Comparison of ENCODE assay signal across 8 mouse cellular contexts in the genomic region with DNA sequence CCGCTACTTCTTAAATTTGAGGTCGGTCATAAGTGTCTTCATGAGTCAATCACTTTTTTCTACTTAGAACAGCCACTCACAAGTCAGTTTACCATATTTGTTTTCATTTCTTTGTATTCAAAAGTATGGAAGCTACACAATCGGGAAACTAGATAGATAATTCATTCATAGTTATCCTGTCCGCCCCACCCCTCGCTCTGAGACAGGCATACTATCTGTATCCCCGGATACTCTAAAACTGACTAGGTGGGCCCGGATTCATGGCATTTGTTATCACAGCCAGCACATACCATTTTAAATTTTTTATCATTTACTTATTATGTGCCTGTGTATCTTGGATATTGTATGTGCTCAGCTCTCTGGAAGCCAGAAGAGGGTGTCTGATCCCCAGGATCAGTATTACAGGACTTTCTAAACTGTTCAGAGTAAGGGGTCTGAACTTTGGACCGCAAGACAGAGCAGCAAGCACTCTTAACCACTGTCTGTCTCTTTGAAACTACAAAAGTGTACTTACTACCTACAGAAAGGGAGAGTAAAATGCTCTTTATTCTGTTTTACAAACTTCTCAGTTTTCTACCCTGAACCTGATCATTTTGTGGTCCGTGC. TPM values are rescaled to one million over a fixed set of nuclear protein-coding genes. Genes with fewer than 3 reads are reported as not detected.
DNase-seq lines count a peak whose midpoint lies in the region; ATAC-seq and TF ChIP-seq lines count a peak whose summit lies in the region.

No protein-coding gene starts in this region.

- H3K36me3 ChIP-seq in kidney, adult 2 months (ENCODE audit: control insufficient read depth, insufficient read depth, low read length), result no peaks in the 10 kb centered on the region
- H3K36me3 ChIP-seq in hindbrain, postnatal 0 days (ENCODE audit: insufficient read depth, low read length), result no peaks in the 10 kb centered on the region
- peaks cover 9% of the 10 kb centered on the region for H3K36me3 ChIP-seq in midbrain, embryonic 14.5 days (ENCODE audit: control insufficient read depth, insufficient read depth, low read length)

- peak; percentile 56 for DNase-seq in kidney, adult 2 months
- DNase-seq in kidney, adult 18-20 months, result no peak
- no peak for DNase-seq in hindbrain, postnatal 0 days (ENCODE audit: low spot score)
- no peak for DNase-seq in midbrain, embryonic 14.5 days
- no peak for DNase-seq in B cell, adult 2 months
- no peak for DNase-seq in layer of hippocampus, postnatal 36 days

- peaks cover 29% of the 10 kb centered on the region for H3K4me1 ChIP-seq in kidney, adult 2 months (ENCODE audit: control insufficient read depth, insufficient read depth, low read length)
- peaks cover 7% of the 10 kb centered on the region; the same call in 1 of the 2 replicates for H3K4me1 ChIP-seq in brown adipose tissue, adult 24 weeks (ENCODE audit: control insufficient read depth, insufficient read depth, insufficient read length, low read length)
- peaks cover 6% of the 10 kb centered on the region; the same call in 1 of the 2 replicates for H3K4me1 ChIP-seq in hindbrain, postnatal 0 days (ENCODE audit: insufficient read depth, low read length)
- peaks cover 17% of the 10 kb centered on the region for H3K4me1 ChIP-seq in midbrain, embryonic 14.5 days (ENCODE audit: control insufficient read depth, insufficient read depth, low read length)

- peak overlapping the region; percentile 87 for H3K9ac ChIP-seq in hindbrain, postnatal 0 days (replicated peaks; ENCODE audit: low read length)
- peak overlapping the region; percentile 89 for H3K9ac ChIP-seq in midbrain, embryonic 14.5 days (replicated peaks; ENCODE audit: low read length)

- no peak for ATAC-seq in hindbrain, postnatal 0 days
- ATAC-seq in midbrain, embryonic 14.5 days (ENCODE audit: low FRiP score, low TSS enrichment), result no peak
- ATAC-seq in cerebellum, adult (ENCODE audit: insufficient number of reproducible peaks, low FRiP score, low TSS enrichment), result no peak

- peak overlapping the region; percentile 62 for H3K4me2 ChIP-seq in hindbrain, postnatal 0 days (ENCODE audit: low read depth, low read length)
- H3K4me2 ChIP-seq in midbrain, embryonic 14.5 days (ENCODE audit: low read length), result peak overlapping the region; percentile 90

- no peak for TF ChIP-seq POLR2A in kidney, adult 2 months (IDR thresholded peaks at IDR 0.05; ENCODE audit: low read depth, low read length)

- no peaks in the 10 kb centered on the region for H3K9me3 ChIP-seq in hindbrain, postnatal 0 days (ENCODE audit: low read length)
- H3K9me3 ChIP-seq in midbrain, embryonic 14.5 days (ENCODE audit: control insufficient read depth, low read length), result no peaks in the 10 kb centered on the region

- H3K27ac ChIP-seq in kidney, adult 2 months (ENCODE audit: insufficient read depth, low read depth, low read length), result peak overlapping the region; percentile 25; the same call in 1 of the 2 replicates
- peak overlapping the region; percentile 83 for H3K27ac ChIP-seq in brown adipose tissue, adult 24 weeks (replicated peaks; ENCODE audit: low read depth, low read length)
- H3K27ac ChIP-seq in hindbrain, postnatal 0 days, result peak overlapping the region; percentile 99; the same call in 1 of the 2 replicates
- H3K27ac ChIP-seq in midbrain, embryonic 14.5 days (replicated peaks; ENCODE audit: low read depth, low read length), result no peak overlapping the region

- 23% methylated on average over 9 of the region's 9 CpGs for WGBS in kidney, adult 2 months
- WGBS in hindbrain, postnatal 0 days, result 52% methylated on average over 9 of the region's 9 CpGs
- 58% methylated on average over 9 of the region's 9 CpGs for WGBS in midbrain, embryonic 14.5 days

- H3K27me3 ChIP-seq in kidney, adult 2 months (replicated peaks; ENCODE audit: control insufficient read depth, insufficient read depth, low read length), result no peaks in the 10 kb centered on the region
- no peaks in the 10 kb centered on the region for H3K27me3 ChIP-seq in hindbrain, postnatal 0 days (ENCODE audit: insufficient read depth, low read length)
- H3K27me3 ChIP-seq in midbrain, embryonic 14.5 days (ENCODE audit: control insufficient read depth, insufficient read depth, low read length), result no peaks in the 10 kb centered on the region

- no peak for TF ChIP-seq CTCF in kidney, adult 2 months (conservative IDR thresholded peaks at IDR 0.05; ENCODE audit: insufficient read depth, insufficient read length, low read depth, low read length)
- TF ChIP-seq CTCF in hindbrain, postnatal 0 days (IDR thresholded peaks at IDR 0.05; ENCODE audit: low read depth), result no peak

- H3K4me3 ChIP-seq in kidney, adult 2 months (ENCODE audit: insufficient read depth, low read depth, low read length), result peak overlapping the region; percentile 95
- peak overlapping the region; percentile 90 for H3K4me3 ChIP-seq in brown adipose tissue, adult 24 weeks (ENCODE audit: insufficient read depth, low read depth, low read length)
- H3K4me3 ChIP-seq in hindbrain, postnatal 0 days (ENCODE audit: low read length), result peak overlapping the region; percentile 77
- H3K4me3 ChIP-seq in midbrain, embryonic 14.5 days (replicated peaks; ENCODE audit: low read depth, low read length), result peak overlapping the region; percentile 71

RNA-seq across cellular contexts. Expression of gene Zzz3, which starts 2.2 kb away (rescaled TPM):
- polyA plus RNA-seq in kidney, adult 2 months (2012; rRNA removed), result 19.1 and 19.5 TPM in 2 replicates
- 13.0 and 15.2 TPM in 2 replicates for polyA plus RNA-seq in brown adipose tissue, adult 24 weeks (2012; ENCODE audit: insufficient read depth, insufficient read length, missing spikeins)
- total RNA-seq in hindbrain, postnatal 0 days (2014; rRNA removed), result 28.0 and 33.3 TPM in 2 replicates
- 20.9 and 23.4 TPM in 2 replicates for polyA plus RNA-seq in hindbrain, postnatal 0 days (2015; fragmentation: Nextera tagmentation; extraction: Ambion mirVana)
- polyA plus RNA-seq in midbrain, embryonic 14.5 days (2014; fragmentation: Nextera tagmentation; extraction: Ambion mirVana), result 34.2 and 46.7 TPM in 2 replicates
- total RNA-seq in layer of hippocampus, postnatal 36 days (2021), result 10 to 100 TPM; 46.1 to 48.2 TPM

RNA-seq across cellular contexts. Expression of gene Usp33, which starts 51.2 kb away (rescaled TPM):
- polyA plus RNA-seq in kidney, adult 2 months (2012; rRNA removed), result 21.0 and 23.7 TPM in 2 replicates
- 21.6 and 24.1 TPM in 2 replicates for polyA plus RNA-seq in brown adipose tissue, adult 24 weeks (2012; ENCODE audit: insufficient read depth, insufficient read length, missing spikeins)
- 51.5 and 74.1 TPM in 2 replicates for total RNA-seq in hindbrain, postnatal 0 days (2014; rRNA removed)
- 63.5 and 64.8 TPM in 2 replicates for polyA plus RNA-seq in hindbrain, postnatal 0 days (2015; fragmentation: Nextera tagmentation; extraction: Ambion mirVana)
- polyA plus RNA-seq in midbrain, embryonic 14.5 days (2014; fragmentation: Nextera tagmentation; extraction: Ambion mirVana), result 76.0 and 117 TPM in 2 replicates
- total RNA-seq in layer of hippocampus, postnatal 36 days (2021), result 100 to 1,000 TPM; 127 to 132 TPM

RNA-seq across cellular contexts. Expression of gene Miga1, which starts 57.2 kb away (rescaled TPM):
- polyA plus RNA-seq in kidney, adult 2 months (2012; rRNA removed), result 10.1 and 10.6 TPM in 2 replicates
- polyA plus RNA-seq in brown adipose tissue, adult 24 weeks (2012; ENCODE audit: insufficient read depth, insufficient read length, missing spikeins), result 1.7 and 3.4 TPM in 2 replicates
- 13.6 and 16.7 TPM in 2 replicates for total RNA-seq in hindbrain, postnatal 0 days (2014; rRNA removed)
- 21.1 and 22.5 TPM in 2 replicates for polyA plus RNA-seq in hindbrain, postnatal 0 days (2015; fragmentation: Nextera tagmentation; extraction: Ambion mirVana)
- polyA plus RNA-seq in midbrain, embryonic 14.5 days (2014; fragmentation: Nextera tagmentation; extraction: Ambion mirVana), result 19.3 and 23.7 TPM in 2 replicates
- total RNA-seq in layer of hippocampus, postnatal 36 days (2021), result 10 to 100 TPM; 74.4 to 82.9 TPM
